Mouse (Mus musculus): ENCODE results near the gene Capn9.

DNA sequence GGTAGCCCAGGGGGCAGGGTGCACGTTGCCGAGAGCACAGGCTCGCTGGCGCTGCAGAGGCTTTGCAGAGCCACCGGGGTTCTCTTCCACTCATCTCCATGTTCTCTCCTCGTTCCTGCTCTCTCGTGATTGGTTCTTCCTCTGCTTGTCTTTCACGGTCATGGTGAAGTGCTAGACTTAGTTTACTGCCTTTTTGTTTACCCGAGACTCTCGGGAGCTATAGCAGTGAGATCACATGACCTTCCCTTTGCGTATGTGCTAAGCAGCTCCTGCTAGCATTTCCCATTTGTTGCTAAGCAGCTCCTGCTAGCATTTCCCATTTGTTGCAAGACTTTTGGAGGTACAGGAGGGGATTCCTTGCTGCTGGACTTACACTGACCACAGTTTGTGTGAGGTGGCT, 28.6 kb upstream of the Capn9 start:
- TF ChIP-seq GATA1 (IDR thresholded peaks at IDR 0.05; ENCODE audit: borderline replicate concordance, low read length) (no peak), FLI1 (IDR thresholded peaks at IDR 0.05; ENCODE audit: low read length) (no peak)
